Mouse (Mus musculus): ENCODE measurements around the gene Fsd1l. TPM values are rescaled to one million over a fixed set of nuclear protein-coding genes. Genes with fewer than 3 reads are reported as not detected.
A peak's percentile ranks its signal among the peaks of the same experiment; 100 is the strongest.
"Not testable (repeated sequence)": the region's sequence is repeated elsewhere in the genome, so short reads cannot be mapped to it uniquely, and the experiment has no call there.

The Fsd1l gene
- total and polyA plus RNA-seq, 3 experiments: not detected

DNA sequence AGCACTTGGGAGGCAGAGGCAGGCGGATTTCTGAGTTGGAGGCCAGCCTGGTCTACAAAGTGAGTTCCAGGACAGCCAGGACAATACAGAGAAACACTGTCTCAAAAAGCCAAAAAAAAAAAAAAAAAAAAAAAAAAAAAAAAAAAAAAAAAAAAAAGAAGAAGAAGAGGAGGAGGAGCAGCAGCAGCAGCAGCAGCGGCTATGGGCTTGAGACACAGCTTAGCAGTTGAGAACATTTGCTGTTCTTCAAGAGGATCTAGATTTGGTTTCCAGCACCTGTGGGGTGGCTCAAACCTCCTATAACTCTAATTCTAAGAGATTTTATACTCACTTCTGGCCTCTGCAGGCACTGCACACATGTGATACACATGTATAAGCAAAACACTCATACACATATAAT is 94.8 kb downstream of the Fsd1l start:
- H3K27ac ChIP-seq (ENCODE audit: control insufficient read depth, low read depth, low read length); H3K36me3 ChIP-seq (ENCODE audit: control insufficient read depth in 1 of 2, insufficient read depth in 2 of 2, low read length in 2 of 2); H3K4me3 ChIP-seq (ENCODE audit: control insufficient read depth in 1 of 2, insufficient read depth in 1 of 2, low read depth in 2 of 2, low read length in 2 of 2); H3K79me2 ChIP-seq (ENCODE audit: control insufficient read depth, insufficient read depth, low read length, poor library complexity); H3K9ac ChIP-seq (ENCODE audit: control insufficient read depth, low read depth, low read length, poor library complexity, severe bottlenecking); H3K4me1 ChIP-seq (ENCODE audit: control insufficient read depth in 1 of 2, insufficient read depth in 2 of 2, low read length in 2 of 2); DNase-seq (ENCODE audit: low read depth, low spot score); H3K27me3 ChIP-seq (ENCODE audit: control insufficient read depth in 1 of 2, insufficient read depth in 2 of 2, low read length in 2 of 2); H3K9me3 ChIP-seq (replicated peaks; ENCODE audit: insufficient read depth, low read length): not testable (repeated sequence)
- TF ChIP-seq ZNF384 (IDR thresholded peaks at IDR 0.05; ENCODE audit: low read depth, low read length): peak; percentile 58; the same call in 1 of the 2 replicates

DNA sequence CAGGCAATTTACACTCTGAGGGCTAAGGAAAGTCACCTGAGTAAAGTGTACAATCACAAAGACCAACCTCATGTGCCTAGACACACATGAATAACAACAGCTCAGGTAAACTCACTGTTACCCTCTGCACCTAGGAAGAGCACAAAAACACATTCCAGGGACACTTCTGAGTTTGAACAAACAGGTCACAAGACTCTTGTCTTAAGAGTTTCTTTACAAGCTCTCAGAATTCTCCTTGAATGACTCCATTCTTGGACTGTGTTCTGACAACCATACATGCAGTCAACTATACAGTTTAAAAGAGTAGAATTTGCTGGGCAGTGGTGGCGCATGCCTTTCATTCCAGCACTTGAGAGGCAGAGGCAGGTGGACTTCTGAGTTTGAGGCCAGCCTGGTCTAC is 96.8 kb downstream of the Fsd1l start:
- Histone ChIP-seq H3K27ac (ENCODE audit: control insufficient read depth, low read depth, low read length) (no peak overlapping the region), H3K9me3 (replicated peaks; ENCODE audit: insufficient read depth, low read length) (no peaks in the 10 kb centered on the region), H3K27me3 (ENCODE audit: control insufficient read depth in 1 of 2, insufficient read depth in 2 of 2, low read length in 2 of 2) (no peaks in the 10 kb centered on the region), H3K9ac (ENCODE audit: control insufficient read depth, low read depth, low read length, poor library complexity, severe bottlenecking) (no peak overlapping the region), H3K4me3 (ENCODE audit: control insufficient read depth in 1 of 2, insufficient read depth in 1 of 2, low read depth in 2 of 2, low read length in 2 of 2) (no peak overlapping the region), H3K79me2 (ENCODE audit: control insufficient read depth, insufficient read depth, low read length, poor library complexity) (no peaks in the 10 kb centered on the region), H3K4me1 (ENCODE audit: control insufficient read depth in 1 of 2, insufficient read depth in 2 of 2, low read length in 2 of 2) (no peaks in the 10 kb centered on the region), H3K36me3 (ENCODE audit: control insufficient read depth in 1 of 2, insufficient read depth in 2 of 2, low read length in 2 of 2) (peaks cover 0 to 4% of the 10 kb centered on the region in 2 experiments; a peak in 1 of 4 replicates)
- TF ChIP-seq KAT2A (conservative IDR thresholded peaks at IDR 0.05; ENCODE audit: low read depth, low read length): no peak
- no peak for TF ChIP-seq MYC (IDR thresholded peaks at IDR 0.05; ENCODE audit: low read depth, low read length)
- TF ChIP-seq CHD2 (IDR thresholded peaks at IDR 0.05; ENCODE audit: low read length): no peak
- no peak for TF ChIP-seq SMC3 (IDR thresholded peaks at IDR 0.05; ENCODE audit: low read depth, low read length)
- no peak for TF ChIP-seq MAFK (IDR thresholded peaks at IDR 0.05; ENCODE audit: borderline replicate concordance, low read depth, low read length)
- no peak for TF ChIP-seq USF2 (IDR thresholded peaks at IDR 0.05; ENCODE audit: borderline replicate concordance in 1 of 2, insufficient read depth in 1 of 2, low read depth in 1 of 2, low read length in 2 of 2)
- no peak for DNase-seq (ENCODE audit: low read depth, low spot score)

DNA sequence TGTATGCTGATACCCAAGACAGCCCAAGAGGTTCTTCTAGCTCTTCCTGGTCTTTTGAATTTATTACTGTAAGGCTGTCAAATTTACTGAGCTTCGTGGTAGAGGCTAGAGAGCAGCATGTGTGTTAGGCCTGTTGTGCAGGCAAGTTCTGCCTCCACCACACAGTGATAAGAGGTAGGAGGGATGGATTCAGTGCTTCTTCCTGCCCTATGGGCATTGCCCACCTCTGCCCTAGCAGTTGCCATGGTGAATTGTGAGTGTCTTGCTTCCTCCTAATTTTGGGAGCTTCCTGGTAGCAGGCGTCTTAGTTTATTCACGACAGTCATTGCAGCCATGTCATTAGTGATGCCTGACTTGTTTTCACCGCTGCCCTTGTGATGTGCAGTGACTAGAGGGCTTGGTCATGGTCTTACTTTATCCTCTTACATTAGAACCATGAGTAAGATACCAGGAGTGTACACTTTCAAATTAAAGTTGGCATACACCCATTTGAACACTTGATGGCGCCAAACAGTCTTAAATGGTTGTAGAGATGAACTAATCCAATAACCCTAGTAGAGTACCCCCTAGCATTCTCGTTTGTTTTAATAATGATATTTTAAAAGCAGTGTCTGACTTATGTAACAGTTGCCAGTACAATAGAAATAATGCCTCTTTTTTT is 107.8 kb downstream of the Fsd1l start:
- Histone ChIP-seq H3K79me2 (ENCODE audit: control insufficient read depth, insufficient read depth, low read length, poor library complexity) (no peaks in the 10 kb centered on the region), H3K9ac (ENCODE audit: control insufficient read depth, low read depth, low read length, poor library complexity, severe bottlenecking) (no peak overlapping the region), H3K27ac (ENCODE audit: control insufficient read depth, low read depth, low read length) (no peak overlapping the region), H3K27me3 (ENCODE audit: control insufficient read depth in 1 of 2, insufficient read depth in 2 of 2, low read length in 2 of 2) (no peaks in the 10 kb centered on the region), H3K36me3 (ENCODE audit: control insufficient read depth in 1 of 2, insufficient read depth in 2 of 2, low read length in 2 of 2) (no peaks in the 10 kb centered on the region; a peak in 1 of 4 replicates), H3K4me3 (ENCODE audit: control insufficient read depth in 1 of 2, insufficient read depth in 1 of 2, low read depth in 2 of 2, low read length in 2 of 2) (no peak overlapping the region), H3K9me3 (replicated peaks; ENCODE audit: insufficient read depth, low read length) (no peaks in the 10 kb centered on the region), H3K4me1 (ENCODE audit: control insufficient read depth in 1 of 2, insufficient read depth in 2 of 2, low read length in 2 of 2) (no peaks in the 10 kb centered on the region)
- peak; percentile 71 for DNase-seq (ENCODE audit: low read depth, low spot score)
- no peak for TF ChIP-seq UBTF (IDR thresholded peaks at IDR 0.05; ENCODE audit: borderline replicate concordance, insufficient read depth, low read depth, low read length)
- no peak for TF ChIP-seq E2F4 (IDR thresholded peaks at IDR 0.05; ENCODE audit: borderline replicate concordance, low read depth, low read length)
- peak; percentile 68 for TF ChIP-seq SMC3 (IDR thresholded peaks at IDR 0.05; ENCODE audit: low read depth, low read length)
- TF ChIP-seq CTCF (IDR thresholded peaks at IDR 0.05 in 2 of 3, conservative IDR thresholded peaks at IDR 0.05 in 1 of 3; ENCODE audit: control insufficient read depth in 1 of 3, insufficient read depth in 1 of 3, low read depth in 2 of 3, low read length in 3 of 3, poor library complexity in 1 of 3, severe bottlenecking in 1 of 3): peak in 2 of 3 experiments; percentile 57 to 79; a peak in 4 of 6 replicates
- no peak for TF ChIP-seq KAT2A (conservative IDR thresholded peaks at IDR 0.05; ENCODE audit: low read depth, low read length)
- TF ChIP-seq RCOR1 (IDR thresholded peaks at IDR 0.05; ENCODE audit: low read depth, low read length): no peak
- peak; percentile 79 for TF ChIP-seq RAD21 (IDR thresholded peaks at IDR 0.05; ENCODE audit: low read depth, low read length)
- TF ChIP-seq EP300 (IDR thresholded peaks at IDR 0.05; ENCODE audit: low read depth in 1 of 2, low read length in 2 of 2): no peak
- peak; percentile 43; the same call in 1 of the 2 replicates for TF ChIP-seq ZC3H11A (IDR thresholded peaks at IDR 0.05; ENCODE audit: low read depth, low read length)
- TF ChIP-seq MAZ (IDR thresholded peaks at IDR 0.05; ENCODE audit: low read depth, low read length): no peak

All from MEL (cell line).